Mouse (Mus musculus): ENCODE data around the gene Kcnh1. TPM values are rescaled to one million over a fixed set of nuclear protein-coding genes. Genes with fewer than 3 reads are reported as not detected.

Kcnh1 gene
- total and polyA plus RNA-seq, 2 experiments from 2014 or later = 0.10 to 0.31 TPM

GRCm38 (mm10) chr1:192339361-192340077 lies 148.9 kb downstream of the Kcnh1 start:
- no peak overlapping the region for H3K9ac ChIP-seq (replicated peaks; ENCODE audit: low read depth, low read length)

GRCm38 (mm10) chr1:192341774-192342173 lies 151.2 kb downstream of the Kcnh1 start:
- ATAC-seq (ENCODE audit: insufficient read depth, low read depth) (no peak), DNase-seq (ENCODE audit: low spot score) (no peak)
- H3K4me3 ChIP-seq (ENCODE audit: low read depth, low read length) = no peak overlapping the region
- H3K36me3 ChIP-seq (replicated peaks; ENCODE audit: control insufficient read depth, insufficient read depth, low read length) = no peaks in the 10 kb centered on the region
- no peaks in the 10 kb centered on the region for H3K4me1 ChIP-seq (ENCODE audit: control insufficient read depth, insufficient read depth)
- H3K4me2 ChIP-seq (ENCODE audit: low read depth, low read length) = no peak overlapping the region
- H3K9me3 ChIP-seq (replicated peaks; ENCODE audit: control insufficient read depth, low read length) = 0 out of 2 replicates have a peak, but pooled peaks cover 4% of the 10 kb centered on the region
- no peak overlapping the region for H3K9ac ChIP-seq (replicated peaks; ENCODE audit: low read depth, low read length)
- no peak overlapping the region for H3K27ac ChIP-seq (ENCODE audit: low read depth)
- no peak for TF ChIP-seq EP300 (IDR thresholded peaks at IDR 0.05; ENCODE audit: low read depth)
- no peak for TF ChIP-seq CTCF (IDR thresholded peaks at IDR 0.05; ENCODE audit: low read depth)
- 41% methylated on average over 4 of the region's 4 CpGs for WGBS
- no peaks in the 10 kb centered on the region for H3K27me3 ChIP-seq (ENCODE audit: control insufficient read depth, insufficient read depth, low read length)

More at GRCm38 (mm10) chr1:192339361-192340077, 148.9 kb downstream of the Kcnh1 start:
- Histone ChIP-seq H3K9me3 (replicated peaks; ENCODE audit: control insufficient read depth, low read length) (0 out of 2 replicates have a peak, but pooled peaks cover 4% of the 10 kb centered on the region), H3K4me2 (ENCODE audit: low read depth, low read length) (no peak overlapping the region), H3K27ac (ENCODE audit: low read depth) (no peak overlapping the region), H3K4me3 (ENCODE audit: low read depth, low read length) (no peak overlapping the region), H3K36me3 (replicated peaks; ENCODE audit: control insufficient read depth, insufficient read depth, low read length) (no peaks in the 10 kb centered on the region), H3K4me1 (ENCODE audit: control insufficient read depth, insufficient read depth) (no peaks in the 10 kb centered on the region), H3K27me3 (ENCODE audit: control insufficient read depth, insufficient read depth, low read length) (no peaks in the 10 kb centered on the region)
- TF ChIP-seq CTCF (IDR thresholded peaks at IDR 0.05; ENCODE audit: low read depth) = no peak
- ATAC-seq (ENCODE audit: insufficient read depth, low read depth) = no peak
- no peak for DNase-seq (ENCODE audit: low spot score)
- 75% methylated on average over 9 of the region's 9 CpGs for WGBS

- no peaks in the 10 kb centered on the region for H3K9me3 ChIP-seq (replicated peaks; ENCODE audit: control insufficient read depth, low read length)
- H3K27ac ChIP-seq (ENCODE audit: low read depth) = no peak overlapping the region
- no peak overlapping the region for H3K4me2 ChIP-seq (ENCODE audit: low read depth, low read length)
- H3K4me3 ChIP-seq (ENCODE audit: low read depth, low read length) = no peak overlapping the region
- no peak for TF ChIP-seq CTCF (IDR thresholded peaks at IDR 0.05; ENCODE audit: low read depth)
- TF ChIP-seq EP300 (IDR thresholded peaks at IDR 0.05; ENCODE audit: low read depth) = no peak
- no peaks in the 10 kb centered on the region for H3K36me3 ChIP-seq (replicated peaks; ENCODE audit: control insufficient read depth, insufficient read depth, low read length)
- no peak for DNase-seq (ENCODE audit: low spot score)
- no peaks in the 10 kb centered on the region for H3K4me1 ChIP-seq (ENCODE audit: control insufficient read depth, insufficient read depth)
- no peaks in the 10 kb centered on the region for H3K27me3 ChIP-seq (ENCODE audit: control insufficient read depth, insufficient read depth, low read length)
- ATAC-seq (ENCODE audit: insufficient read depth, low read depth) = no peak
- WGBS = 90% methylated on average over 4 of the region's 4 CpGs
- H3K9ac ChIP-seq (replicated peaks; ENCODE audit: low read depth, low read length) = no peak overlapping the region
Observed at GRCm38 (mm10) chr1:192343996-192344395, 153.4 kb downstream of the Kcnh1 start.

- Histone ChIP-seq H3K36me3 (replicated peaks; ENCODE audit: control insufficient read depth, insufficient read depth, low read length) (no peaks in the 10 kb centered on the region), H3K4me1 (ENCODE audit: control insufficient read depth, insufficient read depth) (no peaks in the 10 kb centered on the region), H3K4me3 (ENCODE audit: low read depth, low read length) (no peak overlapping the region), H3K27me3 (ENCODE audit: control insufficient read depth, insufficient read depth, low read length) (no peaks in the 10 kb centered on the region), H3K9me3 (replicated peaks; ENCODE audit: control insufficient read depth, low read length) (no peaks in the 10 kb centered on the region), H3K4me2 (ENCODE audit: low read depth, low read length) (no peak overlapping the region), H3K9ac (replicated peaks; ENCODE audit: low read depth, low read length) (no peak overlapping the region), H3K27ac (ENCODE audit: low read depth) (no peak overlapping the region)
- WGBS = 63% methylated on average over 5 of the region's 5 CpGs
- TF ChIP-seq EP300 (IDR thresholded peaks at IDR 0.05; ENCODE audit: low read depth) (no peak), CTCF (IDR thresholded peaks at IDR 0.05; ENCODE audit: low read depth) (no peak)
- DNase-seq (ENCODE audit: low spot score) (no peak), ATAC-seq (ENCODE audit: insufficient read depth, low read depth) (no peak)
Observed at GRCm38 (mm10) chr1:192347327-192347726, 156.8 kb downstream of the Kcnh1 start.

- no peaks in the 10 kb centered on the region for H3K4me1 ChIP-seq (ENCODE audit: control insufficient read depth, insufficient read depth)
- no peak overlapping the region for H3K9ac ChIP-seq (replicated peaks; ENCODE audit: low read depth, low read length)
- H3K9me3 ChIP-seq (replicated peaks; ENCODE audit: control insufficient read depth, low read length) = no peaks in the 10 kb centered on the region
- TF ChIP-seq CTCF (IDR thresholded peaks at IDR 0.05; ENCODE audit: low read depth) = no peak
- no peak for TF ChIP-seq EP300 (IDR thresholded peaks at IDR 0.05; ENCODE audit: low read depth)
- no peak overlapping the region for H3K4me3 ChIP-seq (ENCODE audit: low read depth, low read length)
- WGBS = 72% methylated on average over 3 of the region's 3 CpGs
- H3K27me3 ChIP-seq (ENCODE audit: control insufficient read depth, insufficient read depth, low read length) = no peaks in the 10 kb centered on the region
- no peak overlapping the region for H3K4me2 ChIP-seq (ENCODE audit: low read depth, low read length)
- DNase-seq (ENCODE audit: low spot score) (no peak), ATAC-seq (ENCODE audit: insufficient read depth, low read depth) (no peak)
- H3K36me3 ChIP-seq (replicated peaks; ENCODE audit: control insufficient read depth, insufficient read depth, low read length) = no peaks in the 10 kb centered on the region
- no peak overlapping the region for H3K27ac ChIP-seq (ENCODE audit: low read depth)
Observed at GRCm38 (mm10) chr1:192356231-192356630, 165.7 kb downstream of the Kcnh1 start.

GRCm38 (mm10) chr1:192359212-192359611 lies 168.6 kb downstream of the Kcnh1 start:
- H3K4me3 ChIP-seq (ENCODE audit: low read depth, low read length) = no peak overlapping the region
- no peak overlapping the region for H3K27ac ChIP-seq (ENCODE audit: low read depth)
- H3K9me3 ChIP-seq (replicated peaks; ENCODE audit: control insufficient read depth, low read length) = no peaks in the 10 kb centered on the region
- no peaks in the 10 kb centered on the region for H3K36me3 ChIP-seq (replicated peaks; ENCODE audit: control insufficient read depth, insufficient read depth, low read length)
- no peak overlapping the region for H3K9ac ChIP-seq (replicated peaks; ENCODE audit: low read depth, low read length)
- no peak for DNase-seq (ENCODE audit: low spot score)
- H3K4me2 ChIP-seq (ENCODE audit: low read depth, low read length) = no peak overlapping the region
- H3K27me3 ChIP-seq (ENCODE audit: control insufficient read depth, insufficient read depth, low read length) = no peaks in the 10 kb centered on the region
- TF ChIP-seq CTCF (IDR thresholded peaks at IDR 0.05; ENCODE audit: low read depth) (no peak), EP300 (IDR thresholded peaks at IDR 0.05; ENCODE audit: low read depth) (no peak)
- WGBS = 71% methylated on average over 2 of the region's 2 CpGs
- ATAC-seq (ENCODE audit: insufficient read depth, low read depth) = no peak
- H3K4me1 ChIP-seq (ENCODE audit: control insufficient read depth, insufficient read depth) = no peaks in the 10 kb centered on the region

Data from heart, postnatal 0 days (tissue).